Mouse (Mus musculus): ENCODE data around the gene Itsn1.

DNA sequence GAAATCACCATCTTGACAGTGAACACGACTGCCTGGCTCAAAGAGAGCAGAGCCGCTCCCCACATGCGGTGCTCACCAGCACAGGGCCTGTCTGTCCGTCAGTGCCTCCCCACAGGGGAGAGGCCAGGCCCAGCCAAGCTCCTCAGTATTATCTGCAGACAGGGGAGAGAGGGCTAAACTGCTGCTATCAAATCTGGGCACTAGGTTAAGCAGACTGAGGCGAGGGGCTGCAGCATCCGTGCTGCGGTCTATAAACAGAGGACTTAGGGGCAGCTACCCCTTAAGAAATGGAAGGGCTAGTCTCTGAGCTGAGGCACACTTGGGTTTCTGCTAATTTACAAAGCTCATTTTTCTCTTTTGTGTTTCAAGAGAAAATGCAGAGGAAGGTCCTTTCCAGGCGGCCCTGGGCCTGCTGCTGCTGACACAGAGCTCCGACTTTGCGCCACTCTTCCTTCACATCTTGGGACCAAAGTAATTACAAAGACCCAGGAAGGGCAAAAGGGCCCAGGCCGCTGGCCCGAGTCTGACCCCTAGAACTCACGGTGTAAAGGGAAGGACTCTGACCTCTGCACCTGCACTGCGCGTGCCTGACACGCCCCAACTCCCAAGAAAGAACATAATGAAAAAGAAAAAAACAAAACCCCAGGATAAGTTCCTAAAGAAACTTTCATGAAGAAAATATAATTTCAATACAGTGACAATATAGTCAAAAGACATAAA, 199.0 kb downstream of the Itsn1 start:
- TF ChIP-seq CTCF (IDR thresholded peaks at IDR 0.05; ENCODE audit: low read depth) (no peak), EP300 (IDR thresholded peaks at IDR 0.05; ENCODE audit: low read depth) (no peak)

Data from liver, embryonic 14.5 days (tissue).